Mouse (Mus musculus): ENCODE data around the gene Tac4.

The Tac4 gene

DNA sequence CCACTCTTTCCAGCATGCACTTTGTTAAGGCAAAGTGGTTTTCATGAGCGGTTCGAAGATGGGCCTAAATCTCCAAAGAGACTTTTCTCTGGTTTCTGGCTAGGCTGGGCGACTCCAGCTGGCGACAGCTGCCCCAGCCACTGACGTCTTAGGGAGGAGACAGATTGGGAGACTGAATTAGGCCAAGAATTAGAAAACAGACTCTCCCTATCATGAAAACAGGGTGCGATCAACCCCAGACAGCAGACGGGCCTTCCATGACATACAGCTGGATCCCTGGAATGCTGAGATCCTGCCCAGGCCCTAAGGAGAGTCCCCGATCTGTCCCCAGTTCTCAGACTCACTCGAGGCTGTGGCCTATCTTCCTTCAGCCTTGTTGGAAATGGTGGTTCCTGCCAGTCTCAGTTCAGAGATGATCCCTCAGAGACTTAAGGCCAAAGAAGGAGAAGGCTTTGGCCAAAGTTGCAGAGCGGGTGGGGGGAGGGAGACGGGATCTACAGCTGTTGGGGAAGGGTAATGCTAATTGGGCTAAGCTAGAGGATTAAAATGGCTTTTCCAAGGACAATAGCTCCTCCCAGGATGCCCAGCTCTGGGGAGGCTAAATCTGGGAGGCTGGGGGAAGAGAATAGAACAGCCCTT lies 2.6 kb downstream of the Tac4 start:
- no peak for DNase-seq

- no peak for DNase-seq
Measured at GRCm38 (mm10) chr11:95264455-95265013, 3.2 kb downstream of the Tac4 start.

GRCm38 (mm10) chr11:95266540-95267245 lies 5.4 kb downstream of the Tac4 start:
- no peak for DNase-seq

- DNase-seq: no peak
Measured at GRCm38 (mm10) chr11:95273661-95274060, 12.3 kb downstream of the Tac4 start.

DNA sequence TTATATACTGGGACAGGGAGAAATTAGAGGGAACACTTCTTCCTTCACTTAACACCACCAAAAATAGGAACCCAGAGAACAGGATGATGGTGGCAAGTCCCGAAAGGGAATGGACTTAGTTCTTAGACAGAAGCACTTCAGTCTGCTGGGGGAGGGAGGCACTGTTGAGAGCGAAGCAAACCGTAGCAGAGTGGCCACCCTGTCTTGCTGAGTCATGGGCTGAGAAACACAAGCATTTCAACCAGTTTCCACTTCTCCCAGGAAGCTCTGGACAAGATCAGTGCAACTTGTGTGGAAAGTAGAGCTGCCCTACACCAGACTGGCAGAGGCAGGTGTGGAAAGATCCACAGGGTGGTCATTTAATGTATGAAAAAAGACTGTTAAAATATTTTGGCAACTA lies 13.3 kb downstream of the Tac4 start:
- no peak for DNase-seq

- DNase-seq: no peak
Measured at GRCm38 (mm10) chr11:95276056-95276455, 14.7 kb downstream of the Tac4 start.

DNA sequence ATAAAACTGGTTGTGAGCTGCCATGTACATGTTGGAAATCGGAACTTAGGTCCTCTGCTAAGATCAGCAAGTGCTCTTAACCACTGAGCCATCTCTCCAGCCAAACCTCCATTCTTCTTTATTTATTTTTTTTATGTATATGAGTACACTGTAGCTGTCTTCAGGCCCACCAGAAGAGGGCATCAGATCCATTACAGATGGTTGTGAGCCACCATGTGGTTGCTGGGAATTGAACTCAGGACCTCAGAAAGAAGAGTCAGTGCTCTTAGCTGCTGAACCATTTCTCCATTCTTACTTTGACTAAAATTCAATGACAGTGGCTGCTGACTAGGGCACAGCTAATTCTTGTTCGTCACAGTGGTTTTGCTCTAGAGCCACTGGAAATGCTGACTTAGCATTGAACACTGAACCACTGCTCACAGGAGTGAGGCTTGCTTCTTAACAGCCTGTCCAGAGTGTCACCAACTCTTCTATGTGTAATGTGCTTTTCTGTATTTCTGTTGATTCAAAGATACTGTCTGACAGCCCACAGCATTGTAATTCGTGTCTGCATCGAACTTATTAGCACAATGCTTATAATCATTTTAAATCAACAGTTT lies 17.8 kb downstream of the Tac4 start:
- no peak for DNase-seq

GRCm38 (mm10) chr11:95282331-95282730 lies 21.0 kb downstream of the Tac4 start:
- DNase-seq: peak; percentile 54

GRCm38 (mm10) chr11:95291998-95292397 lies 30.7 kb downstream of the Tac4 start:
- DNase-seq: no peak

- no peak for DNase-seq
Measured at GRCm38 (mm10) chr11:95293017-95293624, 31.8 kb downstream of the Tac4 start.

DNA sequence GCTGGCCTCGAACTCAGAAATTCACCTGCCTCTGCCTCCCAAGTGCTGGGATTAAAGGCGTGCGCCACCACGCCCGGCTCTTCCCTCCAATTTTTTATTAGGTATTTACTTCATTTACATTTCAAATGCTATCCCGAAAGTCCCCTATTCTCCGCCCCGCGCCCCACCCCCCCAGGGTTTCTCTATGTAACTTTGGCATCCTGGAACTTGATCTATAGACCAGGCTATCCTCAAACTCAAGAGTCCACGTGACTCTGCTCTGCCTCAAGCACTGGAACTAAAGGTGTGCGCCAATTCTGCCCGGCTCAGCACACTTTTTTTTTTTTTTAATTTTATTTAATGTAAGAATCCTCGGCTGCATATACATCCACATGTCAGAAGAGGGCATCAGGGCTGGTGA lies 34.4 kb downstream of the Tac4 start:
- no peak for DNase-seq

- DNase-seq: no peak
Measured at GRCm38 (mm10) chr11:95298146-95298545, 36.8 kb downstream of the Tac4 start.

GRCm38 (mm10) chr11:95299886-95300285 lies 38.6 kb downstream of the Tac4 start:
- no peak for DNase-seq

- no peak for DNase-seq
Measured at GRCm38 (mm10) chr11:95301772-95302171, 40.4 kb downstream of the Tac4 start.

DNA sequence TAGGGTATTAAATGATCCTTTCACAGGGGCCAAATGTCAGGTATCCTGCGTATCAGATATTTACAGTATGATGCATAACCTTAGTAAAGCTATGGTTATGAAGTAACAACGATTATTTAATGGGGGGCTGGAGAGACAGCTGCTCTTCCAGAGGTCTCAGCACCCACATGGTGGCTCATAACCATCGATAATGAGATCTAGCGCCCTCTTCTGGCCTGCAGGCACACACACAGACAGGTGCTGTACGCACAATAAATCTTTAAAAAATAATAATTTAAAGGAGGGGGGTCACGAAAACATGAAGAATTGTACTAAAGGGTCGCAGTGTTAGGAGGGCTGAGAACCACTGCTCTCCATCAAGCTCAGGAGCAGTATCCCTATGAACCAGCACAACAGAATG lies 44.3 kb downstream of the Tac4 start:
- DNase-seq: no peak

- DNase-seq: peak; percentile 25
Measured at GRCm38 (mm10) chr11:95307526-95307925, 46.2 kb downstream of the Tac4 start.

GRCm38 (mm10) chr11:95309510-95310006 lies 48.2 kb downstream of the Tac4 start:
- peak; percentile 98 for DNase-seq

DNA sequence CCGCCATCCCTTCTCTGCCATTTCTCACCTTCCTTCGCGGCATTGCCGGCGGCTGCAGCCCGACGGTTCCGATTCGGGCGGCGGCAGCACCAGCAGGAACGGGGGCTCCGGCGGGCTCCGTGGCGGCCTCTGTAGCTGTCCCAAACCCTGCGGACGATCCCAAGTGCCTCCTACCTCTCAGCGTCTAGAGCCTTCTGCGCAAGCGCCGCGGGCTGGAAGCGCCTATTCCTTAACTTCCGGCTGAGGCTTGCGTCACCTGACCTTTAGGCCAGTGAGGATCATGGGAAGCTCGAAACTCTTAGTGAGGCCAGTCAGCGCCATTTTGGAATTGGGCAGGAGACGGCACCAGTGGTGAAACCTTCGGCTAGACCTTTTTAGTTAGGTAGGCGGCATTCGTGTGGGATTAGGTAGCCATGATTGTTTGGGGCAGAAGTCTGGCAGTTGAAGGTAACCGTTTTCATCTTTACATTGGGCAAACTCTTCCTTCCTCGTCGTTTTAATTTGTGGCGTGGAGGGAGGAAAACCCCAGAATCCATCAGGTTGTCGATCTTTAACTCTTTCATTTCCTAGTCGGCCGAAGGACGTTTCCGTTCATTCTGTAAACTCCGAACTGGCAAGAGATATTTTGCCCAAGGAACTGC lies 48.8 kb downstream of the Tac4 start, which contains the start of gene Kat7:
Gene Kat7, minus strand, starts transcription at position 240 of the 641 bp plus-strand sequence.
- DNase-seq: peak; percentile 99

- DNase-seq: peak; percentile 42
Measured at GRCm38 (mm10) chr11:95310648-95311424, 49.5 kb downstream of the Tac4 start.

- DNase-seq: no peak
Measured at GRCm38 (mm10) chr11:95311425-95311807, 50.1 kb downstream of the Tac4 start.

DNA sequence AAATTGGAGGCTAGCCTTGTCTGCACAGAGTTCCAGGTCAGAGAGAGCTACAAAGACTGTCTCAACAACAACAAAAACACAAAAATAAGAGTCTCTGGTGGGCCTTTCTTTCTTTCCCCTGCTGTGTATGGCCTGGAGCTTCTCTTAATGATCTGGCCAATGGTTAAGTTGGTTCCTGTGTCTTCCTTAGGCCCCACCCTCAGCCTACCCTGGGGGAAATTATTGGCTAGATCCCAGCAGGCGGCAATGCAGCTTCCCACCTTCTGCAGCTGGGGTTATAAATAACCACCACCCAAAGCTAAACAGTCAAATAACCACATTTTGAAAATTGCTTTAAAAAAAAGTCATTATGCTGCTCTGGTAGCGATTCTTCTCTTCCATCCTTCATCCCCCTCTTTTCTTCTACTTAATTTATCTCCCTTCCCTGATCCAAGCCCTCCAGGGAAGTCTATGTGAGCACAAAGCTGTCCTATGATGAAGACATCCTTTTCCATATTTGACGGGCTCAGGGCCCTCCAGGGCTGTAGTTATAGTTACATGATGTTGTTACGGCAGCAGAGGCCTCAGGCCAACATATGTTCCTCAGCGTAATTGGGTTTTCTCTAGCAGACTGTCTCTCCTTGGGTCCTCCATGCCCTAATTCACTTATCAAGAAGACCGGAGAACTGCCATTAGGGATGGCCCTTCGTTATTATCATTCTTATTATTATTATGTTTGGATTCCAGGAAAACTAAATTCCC lies 54.1 kb downstream of the Tac4 start:
- no peak for DNase-seq
